Mouse (Mus musculus): Measurements from ENCODE around the gene Mettl2.

GRCm38 (mm10) chr11:105144508-105145210 is 18.4 kb downstream of the Mettl2 start:
- TF ChIP-seq CTCF (IDR thresholded peaks at IDR 0.05; ENCODE audit: extremely low read depth, insufficient read depth, low read length) (no peak), POLR2A (IDR thresholded peaks at IDR 0.05; ENCODE audit: extremely low read depth, insufficient read depth, low read length) (no peak)
